Mouse (Mus musculus) liver, adult 2 months (tissue): Measurements from ENCODE around the gene Gde1.

ENCODE experiments used
- CTCF ChIP-seq: fragments of 200-500 bp; IDR thresholded peaks from 2 replicates; pipeline ENCODE4 v1.5.1; 2011; ENCODE audit warnings: low read depth, low read length, control low read depth
- POLR2A ChIP-seq: fragments of 200-500 bp; IDR thresholded peaks from 2 replicates; pipeline ENCODE4 v1.6.1; 2011; ENCODE audit warnings: low read length, control low read depth; ENCODE audit not compliant: insufficient read depth; ENCODE audit errors: extremely low read depth

GRCm38 (mm10) chr7:118697168-118697567 lies 8.4 kb downstream of the Gde1 start:
- no peak for TF ChIP-seq CTCF
- TF ChIP-seq POLR2A, result no peak
